Mouse (Mus musculus) retina, postnatal 7 days (tissue): ENCODE results near the gene Dcun1d3.

ENCODE experiments used
- DNase-seq: peaks from one replicate; pipeline ENCODE4 v3.0.0-alpha.2; 2012; ENCODE audit warnings: low read depth, low spot score

Gene Dcun1d3

GRCm38 (mm10) chr7:119807396-119807795, 88.7 kb downstream of the Dcun1d3 start:
- no peak for DNase-seq
